Mouse (Mus musculus): ENCODE data around the gene Srsf2.
A peak's percentile ranks its signal among the peaks of the same experiment; 100 is the strongest.
"Not testable (repeated sequence)": the region's sequence is repeated elsewhere in the genome, so short reads cannot be mapped to it uniquely, and the experiment has no call there.

The Srsf2 gene

GRCm38 (mm10) chr11:116852891-116853511, at the start of gene Srsf2:
Gene Srsf2, minus strand, starts transcription at chr11:116853094.
- peak; percentile 97 for DNase-seq

GRCm38 (mm10) chr11:116902588-116902987, 49.7 kb upstream of the Srsf2 start:
- DNase-seq, result not testable (repeated sequence)

GRCm38 (mm10) chr11:116899247-116899646, 46.4 kb upstream of the Srsf2 start:
- DNase-seq, result no peak

- no peak for DNase-seq
Measured at GRCm38 (mm10) chr11:116895402-116895801, 42.5 kb upstream of the Srsf2 start.

GRCm38 (mm10) chr11:116893532-116894442, 40.9 kb upstream of the Srsf2 start:
- DNase-seq, result peak; percentile 28

GRCm38 (mm10) chr11:116887136-116887535, 34.2 kb upstream of the Srsf2 start:
- DNase-seq, result peak; percentile 57

GRCm38 (mm10) chr11:116885275-116886151, 32.6 kb upstream of the Srsf2 start:
- DNase-seq, result peak; percentile 88

- DNase-seq, result peak; percentile 63
Measured at GRCm38 (mm10) chr11:116884061-116884460, 31.2 kb upstream of the Srsf2 start.

- DNase-seq, result no peak
Measured at GRCm38 (mm10) chr11:116882446-116882845, 29.6 kb upstream of the Srsf2 start.

- no peak for DNase-seq
Measured at GRCm38 (mm10) chr11:116881440-116881839, 28.5 kb upstream of the Srsf2 start.

- no peak for DNase-seq
Measured at GRCm38 (mm10) chr11:116880839-116881238, 27.9 kb upstream of the Srsf2 start.

- DNase-seq, result no peak
Measured at GRCm38 (mm10) chr11:116878454-116878853, 25.6 kb upstream of the Srsf2 start.

- DNase-seq, result no peak
Measured at GRCm38 (mm10) chr11:116873987-116874386, 21.1 kb upstream of the Srsf2 start.

- DNase-seq, result no peak
Measured at GRCm38 (mm10) chr11:116871538-116871937, 18.6 kb upstream of the Srsf2 start.

- DNase-seq, result no peak
Measured at GRCm38 (mm10) chr11:116869641-116870040, 16.7 kb upstream of the Srsf2 start.

GRCm38 (mm10) chr11:116869223-116869622, 16.3 kb upstream of the Srsf2 start:
- DNase-seq, result no peak

GRCm38 (mm10) chr11:116868129-116868528, 15.2 kb upstream of the Srsf2 start:
- DNase-seq, result no peak

- DNase-seq, result no peak
Measured at GRCm38 (mm10) chr11:116865945-116866585, 13.2 kb upstream of the Srsf2 start.

- no peak for DNase-seq
Measured at GRCm38 (mm10) chr11:116864444-116864843, 11.6 kb upstream of the Srsf2 start.

GRCm38 (mm10) chr11:116857183-116857850, 4.4 kb upstream of the Srsf2 start:
- no peak for DNase-seq

- no peak for DNase-seq
Measured at GRCm38 (mm10) chr11:116854279-116854678, 1.4 kb upstream of the Srsf2 start.

- DNase-seq, result peak; percentile 98
Measured at GRCm38 (mm10) chr11:116853512-116853928, 626 bp upstream of the Srsf2 start.
